Mouse (Mus musculus): Measurements from ENCODE around the gene Igf2bp1. TPM values are rescaled to one million over a fixed set of nuclear protein-coding genes. Genes with fewer than 3 reads are reported as not detected.

Igf2bp1 gene
- total and polyA plus RNA-seq, 3 experiments, result 49.1 to 113 (median 52.6) TPM

- Histone ChIP-seq H3K36me3 (replicated peaks) (no peaks in the 10 kb centered on the region), H3K27me3 (ENCODE audit: insufficient read depth, low read length) (peaks cover 58% of the 10 kb centered on the region), H3K4me1 (ENCODE audit: insufficient read depth, low read depth, low read length) (peaks cover 8% of the 10 kb centered on the region), H3K9me3 (replicated peaks) (no peaks in the 10 kb centered on the region), H3K4me3 (ENCODE audit: low read depth, low read length) (no peak overlapping the region)
- ATAC-seq (ENCODE audit: extremely low read depth, insufficient number of reproducible peaks, low FRiP score, poor library complexity, severe bottlenecking) (no peak), DNase-seq (ENCODE audit: low spot score) (no peak)
- TF ChIP-seq GATA2 (IDR thresholded peaks at IDR 0.05; ENCODE audit: borderline replicate concordance, low read depth, low read length), result no peak
- TF ChIP-seq CTCF (IDR thresholded peaks at IDR 0.05; ENCODE audit: low read depth, low read length), result no peak
- TF ChIP-seq TAL1 (conservative IDR thresholded peaks at IDR 0.05; ENCODE audit: low read depth, low read length), result no peak
- no peak for TF ChIP-seq GATA1 (IDR thresholded peaks at IDR 0.05; ENCODE audit: borderline replicate concordance, low read length)
- TF ChIP-seq POLR2AphosphoS5 (IDR thresholded peaks at IDR 0.05; ENCODE audit: insufficient replicate concordance, low read depth, low read length), result no peak
Observed at GRCm38 (mm10) chr11:95916426-95916825, 89.3 kb downstream of the Igf2bp1 start.

DNA sequence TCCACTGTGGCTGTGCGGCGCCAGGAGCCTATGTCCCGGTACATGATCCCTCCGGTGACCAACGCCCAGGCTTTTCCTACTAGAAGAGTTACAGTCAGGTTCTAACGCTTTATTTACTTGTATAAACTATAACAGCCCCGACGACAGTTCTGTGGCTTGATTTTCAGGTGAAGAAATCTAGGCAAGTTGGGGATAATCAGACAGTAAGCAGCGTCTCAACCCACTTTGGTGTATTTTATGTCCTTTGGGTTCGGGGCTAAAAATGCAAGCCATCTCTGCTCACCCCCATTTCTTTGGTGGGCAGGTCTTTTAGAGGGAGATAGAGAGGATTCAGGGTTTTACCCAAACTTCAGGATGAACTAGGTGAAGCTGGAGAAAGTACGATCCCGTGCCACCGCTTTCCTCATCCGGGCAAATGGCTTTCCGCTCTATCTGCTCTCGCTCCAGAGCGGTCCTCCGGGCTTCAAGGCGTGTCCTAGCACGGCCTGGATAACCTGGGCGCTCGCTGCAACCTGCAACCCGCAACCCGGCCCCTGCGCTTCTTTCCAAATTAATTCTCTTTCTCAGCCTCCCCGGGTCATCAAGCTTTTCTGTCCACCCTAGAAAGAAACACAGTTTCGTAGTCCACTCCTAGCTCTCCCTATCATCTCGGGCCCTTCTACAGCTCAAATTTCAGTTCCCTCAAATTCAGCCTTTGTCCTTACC lies 90.6 kb downstream of the Igf2bp1 start:
- Histone ChIP-seq H3K9me3 (replicated peaks) (no peaks in the 10 kb centered on the region), H3K4me1 (ENCODE audit: insufficient read depth, low read depth, low read length) (peaks cover 11% of the 10 kb centered on the region), H3K27me3 (ENCODE audit: insufficient read depth, low read length) (peaks cover 52% of the 10 kb centered on the region), H3K36me3 (replicated peaks) (no peaks in the 10 kb centered on the region), H3K4me3 (ENCODE audit: low read depth, low read length) (no peak overlapping the region)
- DNase-seq (ENCODE audit: low spot score) (no peak), ATAC-seq (ENCODE audit: extremely low read depth, insufficient number of reproducible peaks, low FRiP score, poor library complexity, severe bottlenecking) (no peak)
- TF ChIP-seq CTCF (IDR thresholded peaks at IDR 0.05; ENCODE audit: low read depth, low read length) (no peak), TAL1 (conservative IDR thresholded peaks at IDR 0.05; ENCODE audit: low read depth, low read length) (no peak), GATA2 (IDR thresholded peaks at IDR 0.05; ENCODE audit: borderline replicate concordance, low read depth, low read length) (no peak), POLR2AphosphoS5 (IDR thresholded peaks at IDR 0.05; ENCODE audit: insufficient replicate concordance, low read depth, low read length) (no peak), GATA1 (IDR thresholded peaks at IDR 0.05; ENCODE audit: borderline replicate concordance, low read length) (no peak)

DNA sequence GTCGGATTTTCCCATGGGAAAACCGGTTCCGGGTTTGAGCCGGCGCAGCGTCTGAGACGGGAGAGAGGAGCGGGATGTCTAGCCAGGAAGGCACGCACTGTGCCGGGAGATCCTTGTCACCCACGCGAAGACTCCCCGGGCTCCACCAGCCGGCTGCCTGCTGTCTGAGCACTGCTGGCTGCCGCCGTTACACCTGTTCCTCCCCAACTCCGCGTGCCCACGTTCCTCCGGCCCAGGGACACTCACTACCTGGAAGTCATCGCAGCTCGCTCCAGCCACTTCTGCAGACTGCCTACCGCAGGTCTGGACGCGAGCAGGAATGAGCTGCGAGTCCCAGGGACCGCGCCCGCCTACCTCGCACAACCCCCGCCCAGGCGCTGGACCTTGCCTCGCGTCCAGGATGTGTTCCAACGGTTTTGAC lies 91.2 kb downstream of the Igf2bp1 start, which contains the start of gene B4galnt2:
B4galnt2 (minus strand) TSS at position 321 of the 421 bp plus-strand sequence.
- Histone ChIP-seq H3K4me3 (ENCODE audit: low read depth, low read length) (no peak within 1 kb of the TSS), H3K27me3 (ENCODE audit: insufficient read depth, low read length) (peaks cover 51% of the 10 kb centered on the region), H3K9me3 (replicated peaks) (no peaks in the 10 kb centered on the region), H3K4me1 (ENCODE audit: insufficient read depth, low read depth, low read length) (peaks cover 11% of the 10 kb centered on the region), H3K36me3 (replicated peaks) (no peaks in the 10 kb centered on the region)
- TF ChIP-seq POLR2AphosphoS5 (IDR thresholded peaks at IDR 0.05; ENCODE audit: insufficient replicate concordance, low read depth, low read length) (no peak), CTCF (IDR thresholded peaks at IDR 0.05; ENCODE audit: low read depth, low read length) (no peak), GATA2 (IDR thresholded peaks at IDR 0.05; ENCODE audit: borderline replicate concordance, low read depth, low read length) (no peak), TAL1 (conservative IDR thresholded peaks at IDR 0.05; ENCODE audit: low read depth, low read length) (no peak), GATA1 (IDR thresholded peaks at IDR 0.05; ENCODE audit: borderline replicate concordance, low read length) (no peak)
- ATAC-seq (ENCODE audit: extremely low read depth, insufficient number of reproducible peaks, low FRiP score, poor library complexity, severe bottlenecking) (no peak), DNase-seq (ENCODE audit: low spot score) (no peak)

GRCm38 (mm10) chr11:95913959-95914566 lies 91.7 kb downstream of the Igf2bp1 start:
- Histone ChIP-seq H3K4me3 (ENCODE audit: low read depth, low read length) (no peak overlapping the region), H3K9me3 (replicated peaks) (no peaks in the 10 kb centered on the region), H3K27me3 (ENCODE audit: insufficient read depth, low read length) (peaks cover 52% of the 10 kb centered on the region), H3K4me1 (ENCODE audit: insufficient read depth, low read depth, low read length) (peaks cover 11% of the 10 kb centered on the region), H3K36me3 (replicated peaks) (no peaks in the 10 kb centered on the region)
- DNase-seq (ENCODE audit: low spot score) (no peak), ATAC-seq (ENCODE audit: extremely low read depth, insufficient number of reproducible peaks, low FRiP score, poor library complexity, severe bottlenecking) (no peak)
- no peak for TF ChIP-seq POLR2AphosphoS5 (IDR thresholded peaks at IDR 0.05; ENCODE audit: insufficient replicate concordance, low read depth, low read length)
- TF ChIP-seq CTCF (IDR thresholded peaks at IDR 0.05; ENCODE audit: low read depth, low read length), result no peak
- no peak for TF ChIP-seq GATA1 (IDR thresholded peaks at IDR 0.05; ENCODE audit: borderline replicate concordance, low read length)
- TF ChIP-seq TAL1 (conservative IDR thresholded peaks at IDR 0.05; ENCODE audit: low read depth, low read length), result no peak
- TF ChIP-seq GATA2 (IDR thresholded peaks at IDR 0.05; ENCODE audit: borderline replicate concordance, low read depth, low read length), result no peak

- no peak for DNase-seq (ENCODE audit: low spot score)
- TF ChIP-seq TAL1 (conservative IDR thresholded peaks at IDR 0.05; ENCODE audit: low read depth, low read length) (no peak), GATA1 (IDR thresholded peaks at IDR 0.05; ENCODE audit: borderline replicate concordance, low read length) (no peak), CTCF (IDR thresholded peaks at IDR 0.05; ENCODE audit: low read depth, low read length) (no peak), GATA2 (IDR thresholded peaks at IDR 0.05; ENCODE audit: borderline replicate concordance, low read depth, low read length) (no peak), POLR2AphosphoS5 (IDR thresholded peaks at IDR 0.05; ENCODE audit: insufficient replicate concordance, low read depth, low read length) (no peak)
- H3K4me3 ChIP-seq (ENCODE audit: low read depth, low read length), result no peak overlapping the region
- peaks cover 54% of the 10 kb centered on the region for H3K27me3 ChIP-seq (ENCODE audit: insufficient read depth, low read length)
- no peak for ATAC-seq (ENCODE audit: extremely low read depth, insufficient number of reproducible peaks, low FRiP score, poor library complexity, severe bottlenecking)
- H3K9me3 ChIP-seq (replicated peaks), result no peaks in the 10 kb centered on the region
- peaks cover 11% of the 10 kb centered on the region for H3K4me1 ChIP-seq (ENCODE audit: insufficient read depth, low read depth, low read length)
- no peaks in the 10 kb centered on the region for H3K36me3 ChIP-seq (replicated peaks)
Observed at GRCm38 (mm10) chr11:95911579-95911978, 94.2 kb downstream of the Igf2bp1 start.

GRCm38 (mm10) chr11:95907805-95908524 lies 97.8 kb downstream of the Igf2bp1 start:
- H3K9me3 ChIP-seq (replicated peaks), result no peaks in the 10 kb centered on the region
- TF ChIP-seq CTCF (IDR thresholded peaks at IDR 0.05; ENCODE audit: low read depth, low read length), result no peak
- TF ChIP-seq GATA2 (IDR thresholded peaks at IDR 0.05; ENCODE audit: borderline replicate concordance, low read depth, low read length), result no peak
- peaks cover 29% of the 10 kb centered on the region for H3K27me3 ChIP-seq (ENCODE audit: insufficient read depth, low read length)
- no peak for ATAC-seq (ENCODE audit: extremely low read depth, insufficient number of reproducible peaks, low FRiP score, poor library complexity, severe bottlenecking)
- H3K36me3 ChIP-seq (replicated peaks), result no peaks in the 10 kb centered on the region
- DNase-seq (ENCODE audit: low spot score), result no peak
- no peak overlapping the region for H3K4me3 ChIP-seq (ENCODE audit: low read depth, low read length)
- peaks cover 13% of the 10 kb centered on the region for H3K4me1 ChIP-seq (ENCODE audit: insufficient read depth, low read depth, low read length)

Other genes starting within 250 kb of the Igf2bp1 start
- gene Phospho1, start 181.4 kb downstream of the Igf2bp1 start, total RNA-seq (2014; fragmentation: Nextera tagmentation), result 34.5 and 43.0 TPM in 2 replicates
- gene Phospho1, start 181.4 kb downstream of the Igf2bp1 start, total RNA-seq (2017), result 7.0 and 7.4 TPM in 2 replicates
- 236 and 275 TPM in 2 replicates for gene Phospho1, start 181.4 kb downstream of the Igf2bp1 start, polyA plus RNA-seq (2012)
- 40.9 and 50.3 TPM in 2 replicates for gene Gngt2, start 168.7 kb downstream of the Igf2bp1 start, total RNA-seq (2014; fragmentation: Nextera tagmentation)
- gene Gngt2, start 168.7 kb downstream of the Igf2bp1 start, total RNA-seq (2017), result 31.0 and 33.6 TPM in 2 replicates
- 11.8 and 15.0 TPM in 2 replicates for gene Gngt2, start 168.7 kb downstream of the Igf2bp1 start, polyA plus RNA-seq (2012)
- gene Abi3, start 163.5 kb downstream of the Igf2bp1 start, total RNA-seq (2014; fragmentation: Nextera tagmentation), result 22.7 and 29.2 TPM in 2 replicates
- 12.7 and 14.1 TPM in 2 replicates for gene Abi3, start 163.5 kb downstream of the Igf2bp1 start, total RNA-seq (2017)
- gene Abi3, start 163.5 kb downstream of the Igf2bp1 start, polyA plus RNA-seq (2012), result 56.9 and 79.3 TPM in 2 replicates
- gene B4galnt2, start 91.0 kb downstream of the Igf2bp1 start, total RNA-seq (2014; fragmentation: Nextera tagmentation), result not detected in 2 replicates
- 0.05 TPM in 1 of 2 replicates, not detected in the other for gene B4galnt2, start 91.0 kb downstream of the Igf2bp1 start, total RNA-seq (2017)
- not detected in 2 replicates for gene B4galnt2, start 91.0 kb downstream of the Igf2bp1 start, polyA plus RNA-seq (2012)
- gene Gip, start 18.6 kb upstream of the Igf2bp1 start, total RNA-seq (2014; fragmentation: Nextera tagmentation), result not detected in 2 replicates
- 0.76 TPM in 1 of 2 replicates, not detected in the other for gene Gip, start 18.6 kb upstream of the Igf2bp1 start, total RNA-seq (2017)
- not detected in 2 replicates for gene Gip, start 18.6 kb upstream of the Igf2bp1 start, polyA plus RNA-seq (2012)
- 38.7 and 48.4 TPM in 2 replicates for gene Snf8, start 28.9 kb upstream of the Igf2bp1 start, total RNA-seq (2014; fragmentation: Nextera tagmentation)
- gene Snf8, start 28.9 kb upstream of the Igf2bp1 start, total RNA-seq (2017), result 58.4 and 62.3 TPM in 2 replicates
- 154 and 196 TPM in 2 replicates for gene Snf8, start 28.9 kb upstream of the Igf2bp1 start, polyA plus RNA-seq (2012)
- 35.6 and 38.5 TPM in 2 replicates for gene Ube2z, start 59.4 kb upstream of the Igf2bp1 start, total RNA-seq (2014; fragmentation: Nextera tagmentation)
- 34.6 and 35.8 TPM in 2 replicates for gene Ube2z, start 59.4 kb upstream of the Igf2bp1 start, total RNA-seq (2017)
- 25.8 and 31.9 TPM in 2 replicates for gene Ube2z, start 59.4 kb upstream of the Igf2bp1 start, polyA plus RNA-seq (2012)
- gene Atp5g1, start 69.7 kb upstream of the Igf2bp1 start, total RNA-seq (2014; fragmentation: Nextera tagmentation), result 304 and 320 TPM in 2 replicates
- gene Atp5g1, start 69.7 kb upstream of the Igf2bp1 start, total RNA-seq (2017), result 108 and 129 TPM in 2 replicates
- 196 and 385 TPM in 2 replicates for gene Atp5g1, start 69.7 kb upstream of the Igf2bp1 start, polyA plus RNA-seq (2012)
- gene Calcoco2, start 106.0 kb upstream of the Igf2bp1 start, total RNA-seq (2014; fragmentation: Nextera tagmentation), result not detected in 2 replicates
- not detected in 2 replicates for gene Calcoco2, start 106.0 kb upstream of the Igf2bp1 start, total RNA-seq (2017)
- not detected in 2 replicates for gene Calcoco2, start 106.0 kb upstream of the Igf2bp1 start, polyA plus RNA-seq (2012)
- not detected in 2 replicates for gene Ttll6, start 127.8 kb upstream of the Igf2bp1 start, total RNA-seq (2014; fragmentation: Nextera tagmentation)
- gene Ttll6, start 127.8 kb upstream of the Igf2bp1 start, total RNA-seq (2017), result not detected in 2 replicates
- not detected in 2 replicates for gene Ttll6, start 127.8 kb upstream of the Igf2bp1 start, polyA plus RNA-seq (2012)
- 17.4 and 25.0 TPM in 2 replicates for gene Hoxb13, start 188.4 kb upstream of the Igf2bp1 start, total RNA-seq (2014; fragmentation: Nextera tagmentation)
- 38.8 and 46.4 TPM in 2 replicates for gene Hoxb13, start 188.4 kb upstream of the Igf2bp1 start, total RNA-seq (2017)
- 93.3 and 93.9 TPM in 2 replicates for gene Hoxb13, start 188.4 kb upstream of the Igf2bp1 start, polyA plus RNA-seq (2012)